Mouse (Mus musculus) ovary, adult 18-20 months (tissue): ENCODE measurements at regions not wholly inside any gene's neighbourhood (a gene's known extent, or its start where the extent isn't known, plus 50 kb on each side); places are given as distances from the start of the nearest gene placed in this dataset.

Source experiments
- DNase-seq: peaks from one replicate; pipeline ENCODE4 v3.0.0; 2022; ENCODE audit warnings: low spot score, mixed read lengths

DNA sequence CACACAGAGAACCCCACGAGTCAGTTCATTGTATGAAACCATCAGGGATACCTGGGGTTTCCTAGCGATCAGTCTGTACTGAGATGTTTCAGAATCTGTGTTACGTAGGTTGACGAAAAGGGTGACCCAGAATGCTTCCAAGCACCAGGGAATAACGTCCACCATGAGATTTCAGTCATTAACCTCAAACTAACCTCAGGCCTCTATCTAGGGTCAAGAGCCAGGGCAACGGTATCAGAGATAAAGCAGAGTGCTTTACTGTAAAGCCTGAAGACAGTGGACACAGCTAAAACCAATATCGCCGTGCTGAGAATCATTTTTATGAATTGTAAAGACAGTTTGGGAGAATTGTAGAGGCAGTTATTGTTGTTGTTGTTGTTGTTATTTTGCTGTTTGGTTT, 52.9 kb upstream of the Errfi1 start:
- no peak for DNase-seq

DNA sequence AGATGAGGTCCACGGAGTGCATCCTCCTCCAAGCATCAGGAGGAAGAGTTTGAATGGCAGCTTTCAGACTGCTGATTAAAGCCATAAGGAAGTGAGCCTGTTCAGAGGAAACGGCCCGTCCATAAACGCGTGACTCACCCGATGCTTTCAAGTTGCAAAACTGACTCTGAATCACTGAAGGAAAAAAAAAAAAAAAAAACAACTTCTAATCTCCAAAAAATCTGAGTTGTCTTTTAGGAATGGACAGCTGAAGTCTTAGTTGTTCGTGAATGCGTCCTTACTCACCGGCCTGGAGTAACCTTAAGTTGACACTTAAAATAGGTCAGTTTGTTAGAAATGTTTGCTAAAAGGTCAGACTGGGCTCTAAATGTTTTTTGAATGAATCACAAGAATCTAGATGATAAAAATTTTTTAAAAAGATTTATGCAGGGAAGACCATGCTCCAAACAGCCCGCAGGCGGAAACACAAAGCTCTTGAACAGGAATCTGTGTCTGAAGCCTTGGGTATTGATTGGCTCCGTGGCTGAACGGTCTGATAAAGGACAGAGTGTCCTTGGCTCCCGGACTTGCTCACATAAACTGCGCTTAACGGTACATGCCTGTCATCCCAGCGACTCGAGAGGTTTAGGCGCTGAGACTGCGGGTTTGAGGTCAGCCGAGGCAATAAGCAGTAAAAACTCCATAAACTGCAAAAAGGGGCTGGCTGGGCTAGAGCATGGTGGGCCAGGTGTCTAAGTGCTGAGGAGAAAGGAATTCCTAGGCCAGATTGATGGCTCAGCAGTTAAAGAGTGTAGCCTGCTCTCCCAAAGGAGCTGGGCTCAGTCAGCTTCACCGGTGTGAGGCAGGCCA, 53.9 kb upstream of the Errfi1 start:
- peak; percentile 61 for DNase-seq

DNA sequence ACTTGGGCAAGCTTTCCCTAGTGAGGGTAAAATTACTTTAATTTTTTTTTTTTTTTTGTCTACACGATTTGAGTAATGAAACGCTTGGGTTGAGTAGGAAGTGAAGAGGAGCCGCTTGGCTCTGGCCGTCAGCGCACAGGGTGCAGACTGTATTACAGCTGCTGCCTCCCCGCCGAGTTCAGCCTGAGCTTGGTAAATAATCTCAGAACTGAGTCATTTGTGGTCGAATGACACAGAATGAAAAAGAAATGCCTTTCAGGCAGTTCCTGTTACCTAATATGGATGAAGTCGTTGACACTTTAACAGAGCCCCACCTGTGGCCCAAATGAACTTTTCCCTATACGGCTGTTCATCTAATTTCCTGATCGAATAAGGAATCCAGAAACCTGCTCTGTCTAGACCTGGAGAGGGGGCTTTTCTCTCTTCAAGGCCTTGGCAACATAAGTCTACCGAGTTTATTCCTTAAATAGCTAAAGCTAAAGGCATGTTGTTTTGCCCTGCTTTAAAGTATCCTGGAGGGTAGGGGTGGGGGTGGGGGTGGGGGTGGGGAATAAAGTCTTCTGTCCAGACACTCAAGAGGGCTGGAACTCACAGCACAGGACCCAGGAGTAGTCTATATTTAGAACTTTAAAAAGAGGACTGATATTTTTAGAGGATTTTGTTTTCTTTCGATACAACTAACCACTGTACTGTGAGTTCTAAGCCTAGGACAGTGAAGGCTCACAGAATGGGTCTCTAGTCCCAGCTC, 54.8 kb upstream of the Errfi1 start:
- DNase-seq: no peak

DNA sequence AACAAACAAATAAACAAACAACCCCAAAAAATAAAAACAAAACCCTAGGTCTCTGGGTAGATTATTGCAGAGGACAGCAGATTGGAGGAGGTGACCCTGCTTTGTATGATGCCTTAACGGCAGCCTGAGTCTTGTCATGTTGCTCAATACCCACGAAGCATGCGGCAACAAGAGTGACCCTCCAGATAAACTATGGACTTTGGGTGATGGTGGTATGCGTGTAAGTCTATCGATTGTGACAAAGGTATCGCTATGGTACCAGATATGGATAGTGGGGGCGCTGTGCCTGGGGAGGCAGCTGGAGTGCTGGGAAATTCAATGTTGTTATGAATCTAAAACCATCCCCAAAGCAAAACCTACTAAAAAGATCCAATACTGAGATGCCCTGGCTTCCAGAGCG, 55.4 kb upstream of the Errfi1 start:
- DNase-seq: no peak

DNA sequence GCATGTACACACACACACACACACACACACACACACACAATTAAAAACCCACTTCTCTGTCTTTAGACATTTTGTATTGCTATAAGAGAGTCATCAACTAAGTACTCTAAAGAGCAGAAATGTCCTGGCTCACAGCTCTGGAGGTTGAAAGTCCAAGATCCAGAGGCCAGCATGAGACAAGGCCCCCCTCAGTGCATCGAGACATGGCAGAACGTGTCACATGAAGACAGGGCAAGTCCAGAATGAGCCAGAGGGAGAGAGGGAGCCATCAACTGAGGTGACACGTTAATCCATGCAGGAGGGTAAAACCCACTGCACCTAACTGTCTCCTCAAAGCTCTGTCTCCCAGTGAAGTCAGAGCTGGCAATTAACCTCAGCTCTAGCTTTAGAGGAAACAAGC, 56.7 kb upstream of the Errfi1 start:
- no peak for DNase-seq

DNA sequence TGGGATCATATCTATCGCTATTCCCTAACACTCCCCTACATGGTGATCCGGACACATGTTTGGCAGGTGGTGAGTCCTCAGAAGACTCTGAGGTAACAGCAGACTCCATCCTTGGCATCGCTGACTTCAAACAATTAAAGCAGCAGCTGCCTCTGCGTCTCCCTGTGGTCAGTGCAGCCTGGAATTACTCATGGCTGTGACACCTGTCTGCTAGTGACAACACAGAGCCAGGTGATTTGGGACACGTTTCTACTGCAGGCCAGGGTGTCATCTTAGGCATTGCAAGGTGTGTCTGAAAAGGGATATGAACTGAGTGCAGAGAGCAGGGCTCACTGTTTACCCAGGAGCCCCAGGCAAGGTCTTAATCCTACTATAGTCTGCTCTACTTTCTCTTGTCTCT, 58.8 kb upstream of the Errfi1 start:
- no peak for DNase-seq

DNA sequence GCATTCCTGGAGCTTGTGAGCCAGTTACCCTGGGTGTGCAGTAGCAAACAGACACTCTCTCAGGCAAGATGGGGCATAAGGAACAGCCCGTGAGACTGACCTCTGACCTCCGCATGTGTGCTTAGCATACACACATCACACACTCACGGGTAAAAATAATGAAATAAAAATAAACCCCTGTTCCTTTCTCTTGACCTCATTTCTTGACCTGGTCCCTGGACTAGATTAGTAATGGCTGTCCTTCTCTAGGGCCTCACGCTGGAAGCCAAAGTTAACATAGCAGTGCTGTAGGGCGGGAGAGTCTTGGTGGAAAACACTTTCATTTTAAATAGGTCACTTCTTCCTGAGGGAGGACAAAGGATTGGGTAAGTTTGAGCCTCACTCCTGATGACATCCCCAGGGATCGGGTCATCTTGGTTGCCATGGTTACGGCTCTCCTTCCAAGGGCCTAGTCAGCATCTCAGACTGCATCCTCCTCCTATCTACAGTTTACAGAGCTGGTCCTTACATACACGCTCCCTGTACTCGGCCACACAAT, 59.4 kb upstream of the Errfi1 start:
- DNase-seq: no peak

GRCm38 (mm10) chr4:150793146-150793545, 60.6 kb upstream of the Errfi1 start:
- DNase-seq: no peak

- DNase-seq: no peak
Measured at GRCm38 (mm10) chr4:150789166-150789565, 64.6 kb upstream of the Errfi1 start.

DNA sequence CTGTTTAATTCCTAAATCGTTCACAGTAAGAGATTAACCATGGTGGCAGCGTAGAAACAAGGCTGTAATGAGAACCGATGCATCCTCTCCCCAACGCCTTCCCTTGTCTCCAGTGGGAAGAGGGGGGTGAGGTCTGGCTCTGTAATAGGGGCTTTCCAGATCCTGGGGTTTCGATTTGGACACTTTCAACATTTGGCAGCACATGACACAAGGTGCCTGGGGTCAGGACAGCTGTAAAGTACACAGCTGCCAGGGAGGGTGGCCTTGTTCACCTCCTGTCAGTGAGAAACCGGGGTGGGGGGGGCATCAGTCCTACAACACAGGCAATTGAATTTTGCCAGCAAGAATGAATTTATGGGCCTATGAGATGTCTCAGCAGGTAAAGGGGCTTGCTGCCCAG, 66.6 kb upstream of the Errfi1 start:
- no peak for DNase-seq

GRCm38 (mm10) chr4:150786651-150787050, 67.1 kb upstream of the Errfi1 start:
- no peak for DNase-seq

DNA sequence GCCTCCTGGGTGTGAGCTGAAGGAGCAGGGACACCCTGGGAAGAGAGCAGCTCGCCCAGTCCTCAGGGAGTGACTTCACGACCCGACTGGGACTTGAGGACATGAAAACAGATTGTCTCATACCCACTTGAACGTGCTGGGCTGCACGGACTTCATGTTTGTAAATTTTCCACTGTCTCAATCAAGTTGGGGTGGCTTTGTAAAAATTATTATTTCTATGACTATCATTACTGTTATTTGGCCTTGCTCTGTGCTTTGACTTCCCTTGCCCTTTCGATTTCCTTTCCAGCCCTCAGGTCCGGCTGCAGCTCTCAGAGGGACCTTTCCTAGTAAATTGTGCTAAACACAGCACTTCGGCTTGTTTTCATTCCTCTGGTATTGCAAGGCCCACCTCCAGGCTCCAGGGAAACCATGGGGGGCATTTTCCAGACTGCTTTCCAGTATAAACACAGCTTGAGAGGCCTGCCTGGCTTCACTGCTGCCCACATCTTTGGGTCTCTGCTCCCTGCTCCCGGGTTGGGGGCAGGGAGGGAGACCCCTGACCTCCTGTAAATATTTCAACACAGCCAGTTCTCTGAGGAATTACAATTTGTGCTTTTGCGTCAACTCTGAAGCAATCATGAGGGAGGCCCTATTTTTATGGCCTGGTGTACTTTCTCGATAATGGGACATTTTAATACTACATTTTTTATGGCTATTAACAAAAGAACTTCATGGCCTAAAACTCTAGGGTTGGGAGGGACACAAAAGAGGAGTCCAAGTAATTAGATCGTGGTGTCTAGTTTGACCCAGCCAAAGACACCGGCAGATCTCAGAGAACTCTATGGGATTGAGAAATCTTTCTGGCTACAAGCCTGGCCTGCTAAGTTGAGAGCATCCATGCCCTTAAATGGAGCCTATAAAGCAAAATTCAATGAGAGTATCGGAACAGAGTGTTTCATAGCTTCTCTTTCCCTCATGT, 68.9 kb upstream of the Errfi1 start:
- peak; percentile 49 for DNase-seq

DNA sequence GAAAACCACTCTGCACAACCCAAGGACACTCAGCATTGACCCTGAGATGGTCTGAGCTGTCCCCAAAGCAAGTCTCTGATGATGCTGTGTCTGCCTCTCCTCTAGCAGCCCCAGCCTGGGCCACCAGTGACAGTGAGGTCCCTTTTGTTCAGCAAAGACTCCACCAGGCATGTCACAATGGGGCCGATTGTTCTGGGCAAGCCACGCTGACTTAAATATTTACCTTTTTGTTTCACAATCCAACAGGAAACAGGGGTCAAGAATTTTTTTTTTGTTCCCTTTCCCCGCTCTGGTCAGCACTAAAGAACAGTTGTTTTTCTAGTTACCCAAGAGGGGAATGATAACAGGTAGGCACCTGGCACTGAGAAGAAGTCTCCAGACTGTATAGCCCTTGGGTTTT, 72.4 kb upstream of the Errfi1 start:
- no peak for DNase-seq

GRCm38 (mm10) chr4:150779340-150779739, 74.4 kb upstream of the Errfi1 start:
- no peak for DNase-seq

GRCm38 (mm10) chr4:150778683-150779082, 75.0 kb upstream of the Errfi1 start:
- no peak for DNase-seq

DNA sequence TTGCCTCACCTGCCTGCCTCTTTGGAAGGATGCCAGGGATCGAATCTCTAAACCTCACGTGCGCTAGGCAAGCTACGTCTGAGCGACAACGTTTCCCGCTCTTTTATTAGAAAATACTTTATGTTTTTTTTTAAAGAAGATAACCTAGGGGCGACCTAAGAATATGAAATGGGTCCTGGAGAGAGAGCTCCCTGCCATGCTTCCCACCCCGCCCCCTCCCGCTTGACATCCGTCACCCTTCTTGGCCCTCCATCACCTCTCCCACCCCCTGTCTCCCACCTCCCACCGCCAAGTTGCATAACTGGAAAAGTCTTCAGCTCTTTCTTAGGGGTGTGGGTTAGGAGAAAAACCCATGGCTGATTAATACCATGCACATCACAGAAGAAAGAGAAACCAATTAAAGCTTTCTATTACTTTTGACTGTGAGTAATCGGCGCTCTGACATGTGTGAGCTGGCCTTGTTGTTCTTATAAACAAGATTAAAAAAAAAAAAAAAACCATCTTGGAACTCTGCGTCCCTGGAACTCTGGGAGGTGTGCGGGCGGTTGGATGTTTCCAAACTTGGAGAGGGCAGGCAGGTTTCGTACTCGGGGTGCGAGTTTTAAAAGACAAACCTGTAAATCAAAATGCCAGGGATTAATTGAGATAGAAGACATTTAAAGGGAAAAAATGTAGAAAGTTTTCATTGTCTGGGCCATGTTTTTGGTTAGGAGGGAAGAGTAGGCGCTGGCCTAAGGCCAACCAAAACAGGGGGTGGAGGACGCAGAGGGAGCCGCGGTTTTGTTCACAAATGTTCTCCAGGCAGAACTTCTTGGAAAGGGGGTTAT, 77.8 kb upstream of the Errfi1 start:
- peak; percentile 69 for DNase-seq

- no peak for DNase-seq
Measured at GRCm38 (mm10) chr4:150775281-150775680, 78.4 kb upstream of the Errfi1 start.

DNA sequence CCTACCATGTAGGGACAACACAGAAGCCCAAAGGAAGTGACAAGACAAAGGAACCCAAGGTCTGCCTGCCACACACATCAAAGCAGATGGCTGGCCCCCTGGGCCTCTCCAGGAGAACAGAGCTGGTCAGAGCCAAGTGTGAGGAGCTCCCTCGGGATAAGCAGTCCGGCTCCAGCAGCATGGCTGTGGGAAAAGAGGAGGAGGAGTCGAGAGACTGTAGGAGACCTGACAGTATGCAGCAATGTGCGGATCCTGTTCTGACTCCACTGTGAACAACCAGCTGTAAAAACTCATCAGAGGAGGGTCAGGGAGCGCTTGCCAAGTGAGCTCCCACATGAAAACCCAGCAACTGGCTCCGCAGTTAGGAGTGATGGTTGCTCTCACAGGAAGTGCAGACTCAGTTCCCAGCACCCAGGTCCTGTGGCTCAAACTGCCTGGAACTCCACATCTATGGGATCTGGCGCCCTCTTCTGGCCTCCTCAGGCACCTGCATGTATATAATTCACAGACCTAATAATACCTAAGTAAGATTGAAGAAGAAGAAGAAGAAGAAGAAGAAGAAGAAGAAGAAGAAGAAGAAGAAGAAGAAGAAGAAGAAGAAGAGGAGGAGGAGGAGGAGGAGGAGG, 79.3 kb upstream of the Errfi1 start:
- no peak for DNase-seq

DNA sequence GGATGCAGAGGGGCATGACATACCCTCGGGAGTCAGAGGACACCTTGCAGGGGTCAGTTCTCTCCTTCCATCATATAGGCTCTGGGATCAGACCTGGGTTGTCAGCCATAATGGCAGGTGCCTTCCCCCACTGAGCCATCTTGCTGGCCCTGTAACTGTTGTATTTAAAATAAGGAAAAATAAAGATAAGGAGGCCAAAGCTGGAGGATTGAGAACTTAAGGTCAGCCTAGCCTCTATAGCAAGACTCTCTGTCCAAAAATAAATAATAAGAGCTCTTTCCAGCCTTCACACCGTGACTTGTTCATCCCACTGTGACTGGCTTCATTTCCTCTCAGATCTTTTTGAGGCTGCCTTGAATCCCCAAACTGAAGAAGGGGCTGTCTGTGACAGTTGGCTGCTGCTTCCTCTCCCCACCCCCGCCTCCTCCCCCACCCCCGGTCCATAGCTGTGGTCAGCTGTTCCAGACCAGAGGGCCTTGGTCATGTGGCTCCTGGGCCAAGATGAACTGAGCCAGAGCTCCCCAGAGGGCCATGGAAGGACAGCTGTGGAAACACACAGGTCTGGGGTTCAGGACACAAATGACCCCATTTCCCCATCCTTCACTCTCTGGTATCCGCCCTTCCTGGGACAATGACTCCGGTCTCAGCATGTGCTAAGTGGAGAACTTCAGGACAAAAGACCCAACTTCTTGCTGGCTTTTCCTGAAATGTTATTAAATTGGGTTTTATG, 81.6 kb upstream of the Errfi1 start:
- DNase-seq: no peak

GRCm38 (mm10) chr4:150771469-150771868, 82.2 kb upstream of the Errfi1 start:
- DNase-seq: no peak
